Mouse (Mus musculus): ENCODE data around the gene Ptpn20.

GRCm38 (mm10) chr14:33689044-33689443 lies 100.0 kb downstream of the Ptpn20 start:
- TF ChIP-seq CTCF (conservative IDR thresholded peaks at IDR 0.05; ENCODE audit: low read length) (no peak), POU5F1 (IDR thresholded peaks at IDR 0.05; ENCODE audit: borderline replicate concordance, low read length) (no peak)
